Mouse (Mus musculus) hindbrain, embryonic 16.5 days (tissue): ENCODE data around the gene Prkacb. TPM values are rescaled to one million over a fixed set of nuclear protein-coding genes. Genes with fewer than 3 reads are reported as not detected.

Source experiments
- ATAC-seq: fragments of 200-750 bp; cut with Nextera tagmentation; 2 replicates; pipeline ENCODE4 v1.8.0; 2017; ENCODE audit warnings: moderate TSS enrichment, moderate library complexity
- H3K27ac ChIP-seq: fragments of 300-500 bp; sonication (generic); 2 replicates; pipeline ENCODE4 v1.5.1; 2014; ENCODE audit warnings: low read depth, mild to moderate bottlenecking, control low read depth, low read length, moderate library complexity
- H3K27me3 ChIP-seq: fragments of 300-500 bp; sonication (generic); replicated peaks from 2 replicates; pipeline ENCODE4 v1.6.1; 2014; ENCODE audit warnings: low read length; ENCODE audit not compliant: control insufficient read depth, insufficient read depth
- H3K36me3 ChIP-seq: fragments of 300-500 bp; sonication (generic); 2 replicates; pipeline ENCODE4 v1.6.1; 2014; ENCODE audit warnings: mild to moderate bottlenecking, low read length, moderate library complexity, mixed read lengths; ENCODE audit not compliant: control insufficient read depth, insufficient read depth
- H3K4me1 ChIP-seq: fragments of 300-500 bp; sonication (generic); 2 replicates; pipeline ENCODE4 v1.6.1; 2014; ENCODE audit warnings: low read depth, low read length; ENCODE audit not compliant: control insufficient read depth, insufficient read depth
- H3K4me2 ChIP-seq: fragments of 300-500 bp; sonication (generic); 2 replicates; pipeline ENCODE4 v1.6.1; 2014; ENCODE audit warnings: mild to moderate bottlenecking, low read length, control low read depth, moderate library complexity
- H3K4me3 ChIP-seq: fragments of 300-500 bp; sonication (generic); 2 replicates; pipeline ENCODE4 v1.5.1; 2014; ENCODE audit warnings: mild to moderate bottlenecking, low read length, control low read depth, moderate library complexity
- H3K9ac ChIP-seq: fragments of 300-500 bp; sonication (generic); 2 replicates; pipeline ENCODE4 v1.6.1; 2014; ENCODE audit warnings: low read depth, mild to moderate bottlenecking, control low read depth, low read length, moderate library complexity
- H3K9me3 ChIP-seq: fragments of 300-500 bp; sonication (generic); 2 replicates; pipeline ENCODE4 v1.6.1; 2014; ENCODE audit warnings: mild to moderate bottlenecking, low read length, moderate library complexity; ENCODE audit not compliant: control insufficient read depth
- WGBS: fragments of 180-500 bp; shearing (Covaris S2); extraction: QIAGEN DNeasy Blood & Tissue Kit; methylation state at CpG from one replicate; pipeline ENCODE4 v1.1.7; 2014; 5-methylcytosine and 5-hydroxymethylcytosine counted together
- polyA plus RNA-seq: library from polyadenylated mRNA; unstranded; fragments of >200 nt; fragmentation: Nextera tagmentation; extraction: Ambion mirVana; gene quantifications from 2 replicates; pipeline ENCODE4 v1.2.1, GENCODE M21; 2015

Gene Prkacb
- polyA plus RNA-seq, 1 experiment from 2014 or later = 199 TPM

GRCm38 (mm10) chr3:146782548-146782947 lies 30.2 kb downstream of the Prkacb start:
- H3K4me2 ChIP-seq = no peak overlapping the region
- no peak overlapping the region for H3K9ac ChIP-seq
- 32% methylated on average over 6 of the region's 6 CpGs for WGBS
- H3K4me3 ChIP-seq = no peak overlapping the region
- H3K27me3 ChIP-seq = no peaks in the 10 kb centered on the region
- no peaks in the 10 kb centered on the region for H3K36me3 ChIP-seq
- peak; percentile 43; the same call in 1 of the 2 replicates for ATAC-seq
- no peaks in the 10 kb centered on the region for H3K9me3 ChIP-seq
- no peak overlapping the region for H3K27ac ChIP-seq
- H3K4me1 ChIP-seq = peaks cover 9% of the 10 kb centered on the region

DNA sequence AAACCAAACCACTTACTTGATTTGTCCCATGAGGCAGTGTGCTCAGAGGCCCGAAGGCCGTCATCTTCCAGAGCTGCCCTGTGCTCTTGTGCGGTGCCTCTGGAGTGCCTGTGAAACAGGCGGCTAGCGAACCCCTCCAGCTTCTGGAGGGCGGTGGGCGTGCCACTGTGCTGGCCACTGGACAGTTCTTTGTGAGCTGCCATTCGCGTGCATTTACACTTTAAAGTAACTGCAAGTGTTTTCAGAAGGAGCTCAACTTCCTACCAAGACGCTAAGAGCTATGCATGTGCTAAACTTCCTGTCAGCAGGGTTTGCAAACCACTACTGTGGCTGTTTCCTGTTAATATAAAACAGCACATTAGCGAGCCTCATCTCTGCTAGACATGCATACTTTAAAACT lies 31.7 kb downstream of the Prkacb start:
- Histone ChIP-seq H3K36me3 (no peaks in the 10 kb centered on the region), H3K9me3 (no peaks in the 10 kb centered on the region), H3K9ac (no peak overlapping the region), H3K4me2 (peak overlapping the region; percentile 33), H3K4me1 (peaks cover 9% of the 10 kb centered on the region), H3K27ac (no peak overlapping the region), H3K4me3 (no peak overlapping the region), H3K27me3 (no peaks in the 10 kb centered on the region)
- WGBS = 16% methylated on average over 11 of the region's 11 CpGs
- ATAC-seq = no peak

DNA sequence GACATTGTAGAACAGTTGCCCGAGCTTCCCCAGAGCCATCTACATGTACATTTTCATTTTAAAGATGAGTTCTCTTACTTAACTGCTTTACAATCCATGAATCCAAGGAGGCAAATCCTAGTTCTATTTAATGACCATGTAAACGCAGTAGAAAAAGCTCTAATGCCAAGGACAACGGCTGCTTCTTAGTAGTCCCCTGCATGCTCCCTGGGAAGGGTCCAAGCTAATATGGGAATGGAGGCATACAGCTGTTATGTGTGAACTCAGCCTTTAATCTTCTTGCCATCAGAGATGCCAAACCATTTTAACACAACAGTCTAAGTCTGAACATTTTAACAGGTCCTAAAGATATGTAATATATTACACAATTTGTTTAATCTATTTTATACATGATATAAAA lies 32.5 kb downstream of the Prkacb start:
- WGBS = 60% methylated on average over 3 of the region's 3 CpGs
- no peak overlapping the region for H3K9ac ChIP-seq

DNA sequence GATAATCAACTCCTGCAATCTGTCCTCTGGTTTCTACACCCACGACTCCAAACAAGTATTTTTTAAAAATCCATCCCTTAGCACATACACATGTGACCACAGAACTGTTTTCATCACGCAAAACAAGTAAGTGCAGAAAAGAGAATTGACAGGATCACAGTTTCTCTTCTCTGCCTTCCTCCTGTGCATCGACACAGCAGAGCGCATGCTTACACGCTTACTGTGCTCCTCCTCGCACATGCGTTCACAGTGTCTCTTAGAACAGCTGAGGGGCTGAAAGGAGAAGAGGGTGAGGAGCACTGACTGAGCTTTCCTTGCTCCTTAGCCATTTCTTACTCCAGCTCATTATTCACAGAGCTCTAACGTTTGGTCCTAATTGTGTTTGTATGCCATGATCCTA lies 33.9 kb downstream of the Prkacb start:
- no peak for ATAC-seq
- H3K27me3 ChIP-seq = no peaks in the 10 kb centered on the region
- no peak overlapping the region for H3K4me2 ChIP-seq
- no peak overlapping the region for H3K9ac ChIP-seq
- no peaks in the 10 kb centered on the region for H3K36me3 ChIP-seq
- no peak overlapping the region for H3K27ac ChIP-seq
- no peak overlapping the region for H3K4me3 ChIP-seq
- WGBS = 78% methylated on average over 8 of the region's 8 CpGs
- no peaks in the 10 kb centered on the region for H3K9me3 ChIP-seq
- H3K4me1 ChIP-seq = peaks cover 9% of the 10 kb centered on the region

More for the DNA sequence above, 32.5 kb downstream of the Prkacb start:
- no peaks in the 10 kb centered on the region for H3K9me3 ChIP-seq
- H3K4me2 ChIP-seq = no peak overlapping the region
- H3K27me3 ChIP-seq = no peaks in the 10 kb centered on the region
- ATAC-seq = no peak
- H3K27ac ChIP-seq = no peak overlapping the region
- no peaks in the 10 kb centered on the region for H3K36me3 ChIP-seq
- H3K4me3 ChIP-seq = no peak overlapping the region
- peaks cover 9% of the 10 kb centered on the region for H3K4me1 ChIP-seq

DNA sequence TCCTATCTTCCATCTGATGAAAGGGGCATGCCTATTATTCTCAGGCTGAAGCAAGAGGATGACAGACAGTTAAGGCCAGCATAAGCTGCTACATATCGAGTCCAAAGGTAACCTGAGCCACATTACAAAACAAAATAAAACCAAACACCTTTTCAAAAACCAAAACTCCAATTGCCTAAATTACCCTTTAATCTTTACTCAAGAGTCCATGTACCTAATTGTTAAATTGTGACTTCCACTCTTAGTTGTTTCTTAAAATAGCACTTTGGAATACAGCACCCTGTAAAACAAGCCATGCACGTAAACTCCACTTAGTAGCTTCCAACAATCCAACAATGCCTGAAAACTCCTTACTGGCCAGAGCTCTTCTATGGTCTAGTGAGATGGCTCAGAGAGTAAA lies 34.3 kb downstream of the Prkacb start:
- H3K9ac ChIP-seq = no peak overlapping the region
- no peaks in the 10 kb centered on the region for H3K9me3 ChIP-seq
- no peak for ATAC-seq
- no peak overlapping the region for H3K4me3 ChIP-seq
- no peak overlapping the region for H3K27ac ChIP-seq
- H3K36me3 ChIP-seq = no peaks in the 10 kb centered on the region
- peaks cover 9% of the 10 kb centered on the region for H3K4me1 ChIP-seq
- 90% methylated on average over 2 of the region's 2 CpGs for whole genome bisulfite sequencing
- no peak overlapping the region for H3K4me2 ChIP-seq
- H3K27me3 ChIP-seq = no peaks in the 10 kb centered on the region

DNA sequence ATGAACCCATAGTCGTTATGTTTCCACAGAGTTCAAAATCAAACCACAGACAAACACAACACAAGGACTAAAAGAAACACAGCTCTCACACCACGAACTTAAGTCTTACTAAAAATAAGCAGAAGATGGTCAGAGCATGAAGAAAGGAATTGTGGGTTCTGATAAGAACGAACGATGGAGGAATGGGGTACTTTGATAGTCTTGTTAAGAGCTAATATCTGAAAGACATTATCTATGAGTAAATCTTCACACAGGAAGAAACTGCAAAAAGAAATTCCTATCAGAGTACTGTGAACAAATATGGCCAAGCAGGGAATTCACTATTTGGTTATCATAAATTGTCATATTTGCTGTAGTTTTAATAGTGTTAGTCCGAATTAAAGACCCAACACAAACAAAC lies 36.1 kb downstream of the Prkacb start:
- Histone ChIP-seq H3K4me3 (no peak overlapping the region), H3K27me3 (no peaks in the 10 kb centered on the region), H3K4me1 (peaks cover 4% of the 10 kb centered on the region), H3K9ac (no peak overlapping the region), H3K4me2 (no peak overlapping the region), H3K27ac (no peak overlapping the region), H3K9me3 (no peaks in the 10 kb centered on the region), H3K36me3 (no peaks in the 10 kb centered on the region)
- ATAC-seq = no peak
- 82% methylated on average over 5 of the region's 5 CpGs for WGBS

DNA sequence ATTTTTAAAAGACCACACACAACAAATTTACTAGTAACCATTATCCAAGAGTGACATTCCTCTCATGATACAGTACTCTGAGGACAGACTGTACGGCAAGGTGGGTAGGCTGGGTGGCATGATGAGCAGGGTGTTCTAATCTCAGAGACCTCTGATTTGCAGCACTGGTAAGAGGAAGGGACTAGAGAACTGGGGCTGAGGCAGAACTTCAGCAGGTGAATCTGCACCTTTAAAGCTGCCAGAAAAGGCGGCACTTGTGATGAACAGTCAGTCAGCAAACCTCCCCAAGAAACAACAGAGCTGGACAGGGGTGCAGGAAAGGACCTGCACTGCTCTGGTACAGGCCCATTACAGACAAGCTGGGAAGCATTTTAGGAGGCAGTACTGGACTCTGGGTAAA lies 41.9 kb downstream of the Prkacb start:
- H3K9me3 ChIP-seq = no peaks in the 10 kb centered on the region
- peak overlapping the region; percentile 1; the same call in 1 of the 2 replicates for H3K4me3 ChIP-seq
- H3K36me3 ChIP-seq = no peaks in the 10 kb centered on the region
- ATAC-seq = no peak
- H3K4me2 ChIP-seq = peak overlapping the region; percentile 53
- peak overlapping the region; percentile 88 for H3K27ac ChIP-seq
- H3K9ac ChIP-seq = peak overlapping the region; percentile 3; the same call in 1 of the 2 replicates
- H3K4me1 ChIP-seq = peaks cover 15% of the 10 kb centered on the region
- 31% methylated on average over 2 of the region's 2 CpGs for WGBS
- H3K27me3 ChIP-seq = no peaks in the 10 kb centered on the region

GRCm38 (mm10) chr3:146769940-146770659 lies 42.7 kb downstream of the Prkacb start:
- Histone ChIP-seq H3K4me2 (peak overlapping the region; percentile 53), H3K36me3 (no peaks in the 10 kb centered on the region), H3K27me3 (no peaks in the 10 kb centered on the region), H3K9me3 (no peaks in the 10 kb centered on the region), H3K4me1 (peaks cover 15% of the 10 kb centered on the region), H3K9ac (peak overlapping the region; percentile 24), H3K4me3 (peak overlapping the region; percentile 43), H3K27ac (peak overlapping the region; percentile 88)
- WGBS = 9% methylated on average over 17 of the region's 17 CpGs
- ATAC-seq = peak; percentile 79

DNA sequence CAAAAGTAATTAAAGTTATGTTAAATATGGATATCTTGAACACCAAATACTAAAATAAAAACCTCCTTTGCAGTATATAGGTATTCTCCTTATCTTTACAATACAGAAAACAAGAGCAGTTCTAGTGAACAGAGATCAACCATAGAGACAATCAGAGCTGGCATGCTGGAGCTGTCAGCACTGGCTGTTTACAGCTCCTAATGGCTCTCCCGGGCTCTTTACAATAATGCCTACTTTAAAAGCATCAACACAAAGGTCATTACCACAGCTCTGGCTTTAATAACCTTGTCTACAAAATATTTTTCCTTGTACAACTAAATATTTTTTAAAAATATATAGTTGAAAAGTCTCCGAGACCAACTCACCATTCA lies 43.2 kb downstream of the Prkacb start:
- Histone ChIP-seq H3K9me3 (no peaks in the 10 kb centered on the region), H3K4me3 (peak overlapping the region; percentile 43), H3K36me3 (no peaks in the 10 kb centered on the region), H3K27ac (peak overlapping the region; percentile 88), H3K4me1 (peaks cover 15% of the 10 kb centered on the region), H3K4me2 (peak overlapping the region; percentile 53), H3K27me3 (no peaks in the 10 kb centered on the region), H3K9ac (peak overlapping the region; percentile 24)
- ATAC-seq = no peak
- 5% methylated on average over 2 of the region's 2 CpGs for WGBS
